Mouse (Mus musculus): ENCODE measurements around the gene Myocos.

DNA sequence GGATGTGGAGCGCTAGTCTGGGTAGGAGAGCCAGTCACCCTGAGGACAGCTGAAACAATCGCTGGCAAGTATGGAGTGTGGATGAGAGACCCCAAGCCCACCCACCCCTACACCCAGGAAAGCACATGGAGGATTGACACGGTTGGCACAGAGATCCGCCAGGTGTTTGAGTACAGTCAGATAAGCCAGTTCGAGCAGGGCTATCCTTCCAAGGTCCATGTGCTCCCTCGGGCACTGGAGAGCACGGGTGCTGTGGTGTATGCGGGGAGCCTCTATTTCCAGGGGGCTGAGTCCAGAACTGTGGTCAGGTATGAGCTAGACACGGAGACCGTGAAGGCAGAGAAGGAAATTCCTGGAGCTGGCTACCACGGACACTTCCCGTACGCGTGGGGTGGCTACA lies 9.6 kb downstream of the Myocos start:
- TF ChIP-seq POLR2A (IDR thresholded peaks at IDR 0.05; ENCODE audit: borderline replicate concordance, low read depth, low read length) (no peak), CTCF (IDR thresholded peaks at IDR 0.05; ENCODE audit: low read depth, low read length) (no peak)

Measured in bone marrow macrophage, adult 2 months (primary cell).